Mouse (Mus musculus): ENCODE measurements at regions not wholly inside any gene's neighbourhood (a gene's known extent, or its start where the extent isn't known, plus 50 kb on each side); places are given as distances from the start of the nearest gene placed in this dataset.
"Not testable (repeated sequence)": the region's sequence is repeated elsewhere in the genome, so short reads cannot be mapped to it uniquely, and the experiment has no call there.

DNA sequence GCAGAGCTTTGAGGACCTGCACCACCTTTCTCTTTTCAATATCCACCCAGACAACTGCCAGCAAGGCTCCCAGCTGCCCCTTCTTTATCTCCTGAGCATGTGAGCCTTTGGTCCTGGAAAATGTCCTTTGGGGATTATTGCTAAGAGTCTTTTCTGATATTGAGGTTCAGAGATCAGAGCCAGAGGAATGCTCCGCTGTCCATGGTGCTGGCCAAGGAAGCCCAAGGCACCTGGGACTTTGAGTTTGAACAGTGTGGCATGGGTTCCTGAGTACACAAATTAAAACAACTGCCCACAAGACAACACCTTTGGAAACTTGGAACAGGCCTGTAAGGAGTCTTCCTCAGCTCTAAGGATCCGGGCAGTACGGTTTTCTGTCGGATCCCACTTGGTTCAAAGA, 52.6 kb upstream of the Slc28a3 start:
- no peak for ATAC-seq (replicated peaks; ENCODE audit: low FRiP score, poor library complexity, severe bottlenecking)

DNA sequence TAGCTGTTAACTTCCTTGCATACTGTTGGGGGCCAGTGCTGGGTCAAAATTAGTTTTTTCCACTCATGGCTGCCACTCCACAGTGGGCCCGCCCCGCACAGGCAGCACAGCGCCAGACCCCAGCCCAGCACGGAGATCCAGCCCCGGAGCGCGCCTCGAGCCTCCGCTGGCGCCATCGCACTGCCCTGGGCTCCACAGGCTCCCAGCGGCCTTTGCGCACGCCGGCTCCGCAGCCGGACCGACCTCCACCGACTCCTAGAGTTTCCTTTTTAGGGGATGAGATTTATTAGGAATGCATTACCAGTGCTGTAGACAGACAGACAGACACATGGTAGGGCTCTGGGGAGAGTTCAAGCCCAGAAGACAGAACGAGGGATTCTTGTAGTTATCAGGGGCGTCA, 58.0 kb upstream of the Slc28a3 start:
- 0 out of 2 replicates have a peak, but pooled peaks have one; percentile 64 for ATAC-seq (replicated peaks; ENCODE audit: low FRiP score, poor library complexity, severe bottlenecking)

DNA sequence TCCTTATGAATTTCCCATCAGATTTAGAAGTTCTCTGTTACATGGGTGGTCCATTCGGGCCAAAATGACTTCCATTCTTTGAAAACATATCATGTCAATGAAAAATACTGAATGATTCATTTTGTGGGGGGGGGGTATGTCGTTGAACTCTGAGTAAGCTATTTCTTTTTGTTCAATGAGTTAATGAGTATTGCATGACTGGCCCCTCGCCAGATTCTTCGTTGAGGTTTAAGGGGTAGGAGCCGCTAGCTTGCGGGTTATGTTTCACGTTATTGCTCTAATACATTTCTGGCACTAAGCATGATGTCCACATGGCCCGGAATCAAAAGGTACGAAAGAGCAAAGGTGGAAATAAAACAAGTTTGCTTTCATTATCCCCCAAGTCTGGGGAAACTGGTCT, 59.5 kb upstream of the Slc28a3 start:
- ATAC-seq (replicated peaks; ENCODE audit: low FRiP score, poor library complexity, severe bottlenecking), result no peak

DNA sequence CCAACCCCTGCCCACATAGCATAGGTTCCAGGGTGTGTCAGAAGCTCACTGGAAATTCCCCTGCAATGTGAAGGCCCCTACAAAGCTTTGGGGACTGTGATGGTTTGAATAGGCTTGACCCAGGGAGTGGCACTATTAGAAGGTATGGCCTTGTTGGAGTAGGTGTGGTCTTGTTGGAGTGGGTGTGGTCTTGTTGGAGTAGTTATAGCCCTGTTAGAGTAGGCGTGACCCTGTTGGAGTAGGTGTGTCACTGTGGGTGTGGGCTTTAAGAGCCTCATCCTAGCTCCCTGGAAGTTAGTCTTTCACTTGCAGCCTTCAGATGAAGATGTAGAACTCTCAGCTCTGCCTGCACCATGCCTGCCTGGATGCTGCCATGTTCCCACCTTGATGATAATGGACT, 64.9 kb upstream of the Slc28a3 start:
- not testable (repeated sequence) for ATAC-seq (replicated peaks; ENCODE audit: low FRiP score, poor library complexity, severe bottlenecking)

DNA sequence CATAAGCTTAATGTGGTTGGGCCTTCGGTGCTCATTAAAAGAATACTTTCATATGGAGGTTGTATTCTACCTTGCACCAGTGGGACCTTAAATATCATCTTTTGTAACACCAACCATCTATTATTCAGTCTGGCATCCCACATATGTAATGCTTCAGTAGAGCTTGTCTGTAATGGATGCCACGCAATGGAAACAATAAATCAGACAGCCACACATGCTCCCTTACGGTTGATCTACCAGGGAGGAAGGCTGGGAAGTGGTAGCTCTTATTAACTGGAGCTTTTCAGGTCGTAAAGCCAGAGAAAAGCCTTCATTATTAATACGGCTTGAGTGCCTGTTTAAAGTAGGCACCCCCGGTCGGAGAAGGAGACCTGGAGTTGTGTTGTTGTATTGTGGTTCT, 66.8 kb upstream of the Slc28a3 start:
- ATAC-seq (replicated peaks; ENCODE audit: low FRiP score, poor library complexity, severe bottlenecking), result no peak

DNA sequence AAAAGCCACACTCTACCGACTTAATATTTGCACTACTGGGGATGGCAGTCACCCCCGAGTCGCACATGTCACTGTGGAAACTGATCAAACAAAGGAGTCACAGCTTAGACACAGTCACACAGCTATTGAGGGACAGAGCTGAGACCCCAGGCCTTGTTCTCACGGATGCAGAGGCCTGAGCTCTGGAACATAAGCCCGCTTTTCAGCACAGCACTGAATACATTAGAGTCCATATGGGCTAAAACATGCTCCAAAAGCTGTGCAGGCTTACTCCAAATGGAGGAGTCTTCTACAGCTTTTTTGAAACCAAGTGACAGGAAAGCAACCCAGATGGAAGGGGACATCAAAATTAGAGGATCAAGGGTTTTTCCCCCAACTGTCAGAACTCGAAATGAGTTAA, 69.0 kb upstream of the Slc28a3 start:
- ATAC-seq (replicated peaks; ENCODE audit: low FRiP score, poor library complexity, severe bottlenecking), result no peak

DNA sequence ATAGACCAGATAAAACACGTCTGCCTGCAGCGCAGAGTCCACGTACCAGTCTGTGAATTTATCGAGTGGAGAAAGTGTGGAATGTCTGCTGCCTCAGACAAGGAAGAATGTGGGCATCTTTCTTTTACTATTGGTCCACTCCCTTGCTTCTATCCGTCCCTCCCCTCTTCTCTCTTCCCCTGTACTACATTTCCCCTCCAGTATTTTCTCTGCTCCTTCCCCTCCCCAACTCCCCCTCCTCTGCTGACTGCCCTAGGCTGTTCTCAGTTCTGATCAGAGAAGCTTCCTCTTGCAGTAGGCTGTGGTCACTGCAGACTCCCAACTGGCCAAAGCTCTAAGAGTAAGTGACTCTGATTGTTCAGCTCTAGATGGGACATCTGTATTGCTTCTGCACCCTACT, 76.1 kb upstream of the Slc28a3 start:
- no peak for ATAC-seq (replicated peaks; ENCODE audit: low FRiP score, poor library complexity, severe bottlenecking)

DNA sequence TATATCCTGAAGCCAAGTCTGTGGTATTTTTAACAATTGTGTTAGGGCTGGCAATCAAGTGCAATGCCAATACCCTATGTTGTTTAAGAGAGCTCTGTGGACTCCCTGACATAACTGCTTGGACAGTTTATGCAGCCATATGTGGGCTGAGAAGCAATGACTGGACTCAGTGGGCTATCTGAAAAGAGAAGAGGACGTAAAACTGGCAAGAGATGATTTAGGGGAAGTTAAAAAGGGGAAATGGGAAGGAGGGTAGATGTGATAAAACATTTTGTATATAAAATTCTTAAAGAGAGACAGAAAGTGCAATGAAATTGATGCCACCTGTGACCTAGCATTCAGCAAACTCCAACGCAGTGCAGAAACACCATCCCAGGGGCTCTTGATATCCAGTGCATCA, 76.9 kb upstream of the Slc28a3 start:
- ATAC-seq (replicated peaks; ENCODE audit: low FRiP score, poor library complexity, severe bottlenecking), result no peak

DNA sequence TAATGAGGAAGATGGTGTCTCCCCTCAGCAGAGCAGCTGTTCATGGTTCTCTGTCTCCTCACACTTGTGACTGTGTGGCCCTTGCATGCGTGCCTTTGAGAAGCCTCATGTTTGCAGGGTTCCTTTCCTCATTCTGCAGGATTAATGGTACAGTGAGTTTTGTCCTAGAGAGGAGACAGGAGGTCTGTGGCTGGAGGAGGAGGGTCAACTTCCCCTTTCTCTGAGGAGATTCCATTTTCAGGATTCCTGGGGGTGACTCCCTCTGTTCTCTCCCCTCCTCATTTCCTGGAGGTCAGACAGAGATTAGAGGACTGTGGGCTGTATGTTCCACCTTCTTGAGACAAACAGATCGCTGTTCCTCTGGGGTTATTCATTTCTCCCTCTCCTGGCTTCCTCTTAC, 77.6 kb upstream of the Slc28a3 start:
- ATAC-seq (replicated peaks; ENCODE audit: low FRiP score, poor library complexity, severe bottlenecking), result no peak

DNA sequence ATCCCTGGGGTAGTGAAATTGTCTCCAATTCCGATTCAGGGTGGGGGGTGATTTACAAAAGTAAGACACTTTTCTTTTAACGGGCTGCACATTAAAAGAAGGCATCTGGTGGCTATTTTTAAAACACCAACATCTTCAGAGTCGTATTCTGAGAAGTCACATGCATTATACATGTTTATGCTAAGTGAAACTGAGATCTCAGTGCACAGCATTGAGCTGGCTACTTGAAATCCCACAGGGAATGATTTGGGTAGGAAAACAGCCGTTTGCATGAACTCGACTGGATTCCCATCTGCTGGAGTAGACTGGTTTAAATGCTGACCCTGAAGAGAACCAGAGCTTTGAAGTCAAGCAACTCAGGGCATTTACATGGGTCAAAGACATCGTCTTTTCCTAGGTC, 84.0 kb upstream of the Slc28a3 start:
- no peak for ATAC-seq (replicated peaks; ENCODE audit: low FRiP score, poor library complexity, severe bottlenecking)

DNA sequence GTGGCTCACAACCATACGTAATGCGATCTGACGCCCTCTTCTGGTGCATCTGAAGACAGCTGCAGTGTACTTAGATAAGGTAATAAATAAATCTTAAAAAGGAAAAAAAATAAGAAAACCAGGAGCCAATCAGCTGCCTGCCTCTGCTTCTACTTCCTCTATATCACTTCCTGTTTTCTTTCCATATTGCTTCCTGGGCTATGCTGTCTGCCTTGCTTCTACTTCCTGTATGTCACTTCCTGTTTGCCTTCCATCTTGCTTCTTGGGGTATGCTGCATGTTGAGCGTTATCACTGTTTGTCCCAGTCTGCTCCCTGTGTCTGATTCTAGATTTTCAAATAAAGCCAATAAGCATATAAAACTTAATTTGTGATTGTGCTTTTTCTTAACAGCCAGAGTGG, 85.3 kb upstream of the Slc28a3 start:
- no peak for ATAC-seq (replicated peaks; ENCODE audit: low FRiP score, poor library complexity, severe bottlenecking)

DNA sequence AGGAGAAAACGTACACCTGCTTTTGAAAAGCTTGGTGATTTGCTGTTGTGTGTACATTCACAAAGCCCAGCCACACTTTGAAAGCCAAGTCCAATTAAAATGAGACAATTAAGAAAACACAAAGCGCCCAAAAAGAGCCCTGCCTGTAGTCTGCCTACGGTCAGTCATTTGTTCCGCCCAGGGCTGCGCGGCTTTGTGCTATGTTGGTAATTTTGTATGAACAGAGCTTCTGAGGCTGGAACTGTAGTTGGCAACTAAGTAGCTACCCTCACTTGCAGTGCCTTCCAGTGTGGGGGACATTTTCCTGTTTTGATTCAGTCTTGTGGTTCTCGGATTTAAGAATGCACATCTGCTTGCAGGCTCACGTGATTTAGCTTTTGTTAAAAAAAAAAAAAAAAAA, 89.3 kb upstream of the Slc28a3 start:
- no peak for ATAC-seq (replicated peaks; ENCODE audit: low FRiP score, poor library complexity, severe bottlenecking)

DNA sequence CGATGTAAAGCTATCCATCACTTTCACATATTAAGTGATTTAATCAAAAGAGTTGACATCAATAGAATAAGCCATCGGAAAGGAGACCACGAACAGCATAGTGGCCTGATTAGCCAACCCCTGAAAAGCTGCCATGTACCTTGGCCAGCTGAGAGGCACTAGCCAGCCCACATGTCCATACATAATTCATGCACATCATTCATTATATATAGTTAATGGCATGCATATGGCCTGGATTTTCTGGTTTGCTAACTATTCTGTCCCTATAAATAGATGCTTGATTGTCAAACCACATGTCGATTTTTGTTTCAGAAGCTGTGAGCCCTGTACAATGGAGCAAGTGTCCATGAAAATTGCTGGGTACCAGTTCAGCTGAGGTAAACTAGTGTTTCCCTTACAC, 93.5 kb upstream of the Slc28a3 start:
- no peak for ATAC-seq (replicated peaks; ENCODE audit: low FRiP score, poor library complexity, severe bottlenecking)

DNA sequence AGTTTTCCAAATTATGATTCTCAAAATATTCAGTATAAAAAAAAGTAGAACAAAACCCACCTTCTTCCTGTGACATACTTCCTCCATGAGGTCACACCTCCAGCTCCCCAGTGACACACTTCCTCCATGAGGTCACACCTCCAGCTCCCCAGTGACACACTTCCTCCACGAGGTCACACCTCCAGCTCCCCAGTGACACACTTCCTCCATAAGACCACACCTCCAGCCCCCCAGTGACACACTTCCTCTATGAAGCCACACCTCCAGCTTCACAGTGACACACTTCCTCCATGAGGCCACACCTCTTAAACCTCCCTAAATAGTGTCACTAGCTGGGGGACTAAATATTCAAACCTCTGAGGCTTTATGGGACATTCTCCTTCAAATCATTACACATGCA, 89.8 kb upstream of the Ntrk2 start:
- ATAC-seq (replicated peaks; ENCODE audit: low FRiP score, poor library complexity, severe bottlenecking), result no peak

DNA sequence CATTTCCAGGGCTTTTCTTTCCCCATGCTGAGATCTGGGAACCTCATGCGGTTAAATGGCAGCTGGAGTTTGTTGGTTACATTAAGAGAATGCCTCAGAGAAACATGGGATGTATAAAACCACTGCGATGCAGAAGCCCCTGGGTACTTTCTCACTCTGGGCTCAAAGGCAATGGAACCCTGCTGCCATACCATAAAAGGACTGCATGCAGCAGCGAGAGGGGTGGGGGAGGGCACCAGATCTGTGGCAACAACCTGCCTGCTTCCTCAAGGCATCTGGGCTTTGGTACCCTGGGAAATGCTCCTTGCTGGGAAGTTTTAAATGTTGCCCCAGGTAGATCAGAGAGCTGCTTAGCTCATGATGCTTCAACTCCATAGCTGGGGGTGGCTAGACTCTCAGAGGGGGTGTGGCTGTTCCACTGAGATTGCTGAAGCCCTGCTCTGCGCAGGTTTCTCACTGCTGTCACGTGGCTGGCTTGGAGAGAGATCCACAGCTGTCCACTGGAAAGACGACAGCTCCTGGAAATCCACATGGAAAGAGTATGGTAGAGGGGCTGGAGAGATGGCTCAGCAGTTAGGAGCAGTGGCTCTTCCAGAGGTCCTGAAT, 75.8 kb upstream of the Ntrk2 start:
- ATAC-seq (replicated peaks; ENCODE audit: low FRiP score, poor library complexity, severe bottlenecking), result no peak

DNA sequence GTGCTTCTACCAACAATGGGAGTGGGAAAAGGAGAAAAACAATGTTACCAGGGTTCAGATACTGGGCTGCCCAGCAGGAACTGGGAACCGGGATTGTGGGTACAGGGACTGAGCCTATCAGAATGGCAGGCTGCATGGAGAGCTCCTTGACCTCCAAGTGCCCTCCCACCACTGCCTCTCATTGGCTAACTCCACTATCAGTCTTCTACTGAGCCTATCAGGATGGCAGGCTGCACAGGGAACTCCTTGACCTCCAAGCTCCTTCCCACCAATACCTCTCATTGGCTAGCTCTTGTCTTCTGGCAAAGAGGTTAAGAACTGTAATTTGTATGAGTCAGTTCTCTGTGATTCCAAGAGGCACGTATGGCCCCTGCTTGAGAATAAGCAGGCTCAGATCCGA, 73.6 kb upstream of the Ntrk2 start:
- no peak for ATAC-seq (replicated peaks; ENCODE audit: low FRiP score, poor library complexity, severe bottlenecking)

DNA sequence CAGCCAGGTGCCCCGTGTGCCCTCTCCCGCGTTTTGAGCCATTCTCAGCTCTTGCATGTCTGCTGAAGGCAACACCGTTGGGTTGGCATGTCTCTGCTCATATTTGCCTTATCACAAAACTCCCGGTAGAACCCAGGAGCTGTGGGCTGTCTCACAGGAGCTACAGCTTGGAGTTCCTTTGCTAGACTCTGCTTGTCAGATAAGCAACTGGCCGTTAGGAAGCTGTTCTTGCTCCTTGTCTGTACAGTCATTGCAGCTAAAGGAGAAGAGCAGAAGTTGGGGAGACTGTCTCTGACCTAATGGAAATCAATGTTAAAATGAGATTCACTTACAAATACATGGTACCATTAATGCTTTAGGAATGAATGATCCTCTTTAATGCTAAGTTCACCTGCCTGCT, 72.8 kb upstream of the Ntrk2 start:
- no peak for ATAC-seq (replicated peaks; ENCODE audit: low FRiP score, poor library complexity, severe bottlenecking)

DNA sequence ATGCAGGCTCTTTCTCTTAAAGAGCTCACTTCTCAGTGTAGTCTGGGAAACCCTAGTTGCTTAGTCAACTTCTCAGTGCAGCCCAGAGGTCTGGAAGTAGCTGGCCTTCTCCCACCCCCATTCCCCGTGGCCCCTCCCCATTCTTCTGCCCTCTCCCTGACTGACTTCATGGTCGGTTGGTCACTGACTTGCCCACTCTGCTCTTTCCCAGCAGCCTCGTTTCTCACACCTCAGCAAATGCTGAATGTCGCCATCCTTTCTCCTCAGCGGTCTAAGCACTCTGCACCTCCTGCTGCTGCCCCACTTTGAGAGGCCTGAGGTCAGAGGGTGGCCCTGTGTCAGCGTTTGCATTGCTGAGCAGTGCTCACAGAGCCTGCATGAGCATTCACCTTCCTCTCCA, 70.8 kb upstream of the Ntrk2 start:
- ATAC-seq (replicated peaks; ENCODE audit: low FRiP score, poor library complexity, severe bottlenecking), result no peak

DNA sequence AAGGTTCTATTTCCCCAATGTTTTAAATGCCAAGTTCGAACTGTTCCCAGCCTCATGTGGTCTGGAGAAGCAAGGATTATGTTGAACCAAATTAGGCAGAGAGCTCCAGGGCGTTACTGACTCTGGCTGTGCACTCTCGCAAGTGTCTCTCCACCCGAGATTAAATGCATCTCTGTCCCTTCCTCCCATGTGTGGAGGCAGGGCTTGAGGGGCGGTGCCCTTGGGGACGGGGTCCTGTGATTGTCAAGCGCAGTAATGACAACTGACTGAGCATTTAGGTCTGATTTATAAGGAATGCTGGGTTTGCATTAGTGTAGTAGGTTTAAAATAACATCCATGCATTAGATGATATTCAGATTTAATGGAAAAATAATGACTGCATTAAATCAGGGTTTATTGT, 65.6 kb upstream of the Ntrk2 start:
- no peak for ATAC-seq (replicated peaks; ENCODE audit: low FRiP score, poor library complexity, severe bottlenecking)

DNA sequence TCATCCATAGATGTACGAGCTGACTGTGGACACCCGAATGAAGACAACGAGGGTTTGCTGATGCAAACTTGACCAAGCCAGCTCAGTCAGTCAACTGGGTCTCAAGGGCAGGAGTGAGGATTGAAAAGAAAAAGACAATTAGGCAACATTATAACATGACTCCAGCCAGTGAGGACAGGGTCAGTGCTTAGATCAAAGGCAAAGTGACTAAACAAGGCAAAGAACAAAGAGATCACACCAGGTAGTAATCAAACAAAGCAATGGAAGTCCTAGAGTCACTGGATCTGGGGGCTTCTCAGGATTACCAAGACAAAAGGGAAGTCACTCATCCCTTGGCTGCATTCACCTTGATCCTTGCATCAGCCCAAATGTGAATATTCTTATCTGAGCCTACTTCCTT, 60.3 kb upstream of the Ntrk2 start:
- no peak for ATAC-seq (replicated peaks; ENCODE audit: low FRiP score, poor library complexity, severe bottlenecking)

DNA sequence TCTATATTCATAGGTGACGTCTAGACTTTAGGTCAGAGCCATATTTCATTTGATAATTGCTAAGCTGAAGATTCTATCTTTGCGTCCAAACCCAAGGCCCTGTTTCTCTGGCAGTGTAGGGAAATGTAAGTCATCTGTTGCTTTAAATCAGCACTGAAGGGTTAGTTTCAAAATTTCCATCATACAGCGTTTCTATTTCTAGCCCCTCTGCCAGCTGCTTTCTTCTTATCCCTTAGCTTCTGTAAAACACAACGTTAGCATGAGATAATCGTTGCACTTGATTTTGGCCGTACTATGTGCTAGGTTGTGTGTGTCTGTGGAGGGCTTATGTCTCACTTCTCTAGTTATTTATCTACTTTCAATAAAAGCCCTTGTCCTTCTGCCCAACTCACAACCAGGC, 58.7 kb upstream of the Ntrk2 start:
- no peak for ATAC-seq (replicated peaks; ENCODE audit: low FRiP score, poor library complexity, severe bottlenecking)

DNA sequence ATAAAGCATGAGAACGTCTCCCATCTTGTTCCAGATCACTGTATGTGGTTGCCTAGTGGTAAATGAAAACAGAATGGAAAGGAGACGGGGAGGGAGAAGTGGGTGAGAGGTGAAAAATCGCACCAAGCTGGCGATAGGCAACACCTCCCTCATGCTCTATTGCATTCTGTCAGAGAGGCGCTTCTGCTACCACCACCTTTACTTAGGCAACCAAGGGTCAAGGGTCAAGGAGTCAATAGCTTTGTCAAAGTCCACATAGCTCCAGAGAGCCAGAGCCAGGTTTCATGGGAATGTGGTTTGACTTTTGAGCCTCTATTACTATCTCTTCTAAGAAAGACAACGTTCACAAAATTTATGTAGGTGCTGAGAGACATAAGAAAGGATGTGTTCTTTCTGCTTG, 50.2 kb upstream of the Ntrk2 start:
- no peak for ATAC-seq (replicated peaks; ENCODE audit: low FRiP score, poor library complexity, severe bottlenecking)

Data from erythroblast, adult 5-6 weeks (primary cell).